Mouse (Mus musculus) naive thymus-derived CD4-positive, alpha-beta T cell, adult 2 months (primary cell): ENCODE data around the gene Ttyh2.
A peak's percentile ranks its signal among the peaks of the same experiment; 100 is the strongest.

Experiments
- DNase-seq: peaks from one replicate; pipeline ENCODE4 v3.0.0-alpha.2; 2011; ENCODE audit warnings: low read depth

Gene Ttyh2

DNA sequence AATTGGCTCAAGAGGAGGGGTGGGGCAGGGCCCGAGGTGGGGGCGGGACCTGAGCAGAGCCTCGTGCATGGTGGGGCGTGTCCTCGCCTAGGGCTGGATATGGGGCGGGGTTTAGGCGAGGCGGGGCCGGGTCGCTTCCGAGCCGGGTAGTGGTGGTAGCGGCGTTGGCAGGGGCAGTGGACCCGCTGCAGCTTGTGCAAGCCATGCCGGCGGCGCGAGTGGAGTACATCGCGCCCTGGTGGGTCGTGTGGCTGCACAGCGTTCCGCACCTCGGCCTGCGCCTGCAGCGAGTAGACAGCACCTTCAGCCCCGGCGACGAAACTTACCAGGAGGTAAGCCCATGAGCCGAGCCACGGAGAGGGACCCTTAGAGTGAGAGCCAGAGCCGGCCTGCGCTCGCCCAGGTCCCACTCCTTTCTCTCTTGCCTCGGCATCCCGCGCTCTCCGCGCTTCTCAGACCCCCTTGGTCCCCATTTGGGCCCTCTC, at the start of gene Ttyh2:
TSS of gene Ttyh2 (plus strand) at position 91 of the 485 bp plus-strand sequence.
- peak; percentile 71 for DNase-seq

DNA sequence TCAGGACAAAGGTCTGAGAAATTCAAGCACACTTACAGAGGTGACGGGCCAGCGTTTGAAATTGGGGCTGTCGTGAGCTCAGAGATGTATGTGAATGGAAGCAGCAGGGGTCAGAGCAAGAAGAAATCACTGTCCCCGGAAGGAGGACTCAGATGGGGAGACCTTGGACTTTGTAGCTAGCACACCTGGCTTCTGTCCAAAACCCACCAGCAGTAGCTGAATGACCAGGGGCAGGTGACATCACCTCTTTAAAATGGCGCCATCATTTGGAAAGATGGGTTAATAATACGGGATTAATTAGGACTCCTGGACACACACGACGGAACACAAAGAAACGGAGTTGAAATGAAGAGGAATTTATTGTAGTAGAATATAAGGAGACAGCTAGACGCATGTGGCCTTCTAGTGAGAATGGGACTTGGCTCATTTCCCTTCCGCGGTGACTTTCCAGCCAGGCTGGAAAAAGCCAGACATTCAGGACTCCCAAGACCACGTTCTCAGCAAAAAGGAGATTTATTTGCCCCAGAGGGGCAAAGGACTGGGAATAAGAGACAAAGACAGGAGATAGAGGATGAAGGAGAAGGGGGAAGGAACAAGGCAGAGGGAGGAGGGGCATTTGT, 49.0 kb upstream of the Ttyh2 start:
- DNase-seq, result no peak

DNA sequence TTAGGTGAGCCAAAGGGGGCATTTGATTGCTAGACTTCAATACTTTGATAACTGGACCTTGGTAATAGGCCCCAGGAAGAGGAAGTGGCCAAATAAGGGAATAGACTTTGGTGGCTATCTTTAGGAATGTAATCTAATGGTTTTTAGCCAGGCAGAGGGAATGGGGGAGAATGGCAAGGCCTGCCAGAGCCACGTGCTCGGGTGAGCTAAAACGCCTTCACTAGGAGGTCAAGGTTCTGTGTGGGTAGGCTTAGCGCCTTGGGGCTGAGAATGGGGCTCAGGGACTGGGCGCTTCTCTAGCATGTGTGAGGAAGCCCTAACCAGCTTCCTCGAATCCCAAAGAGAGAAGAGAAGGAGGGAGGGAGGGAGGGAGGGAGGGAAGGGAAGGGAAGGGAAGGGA, 48.2 kb upstream of the Ttyh2 start:
- no peak for DNase-seq

DNA sequence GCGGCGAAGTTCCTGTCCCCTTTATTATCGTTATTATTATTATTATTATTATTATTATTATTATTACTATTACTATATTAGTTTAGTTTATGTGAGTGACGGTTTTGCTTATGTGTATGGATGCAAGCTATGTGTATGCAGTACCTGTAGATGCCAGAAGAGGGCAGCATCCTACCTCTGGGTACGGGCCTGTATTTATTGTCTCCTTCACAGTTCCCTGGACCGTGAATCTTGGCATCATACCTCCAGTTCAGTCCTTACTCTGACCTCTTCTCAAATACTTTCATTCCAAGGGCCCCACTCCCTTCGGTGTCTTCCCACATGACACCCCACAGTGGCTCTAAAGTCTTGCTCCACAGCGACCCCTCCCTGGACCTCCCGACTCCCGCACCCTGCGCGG, 47.2 kb upstream of the Ttyh2 start:
- peak; percentile 8 for DNase-seq

DNA sequence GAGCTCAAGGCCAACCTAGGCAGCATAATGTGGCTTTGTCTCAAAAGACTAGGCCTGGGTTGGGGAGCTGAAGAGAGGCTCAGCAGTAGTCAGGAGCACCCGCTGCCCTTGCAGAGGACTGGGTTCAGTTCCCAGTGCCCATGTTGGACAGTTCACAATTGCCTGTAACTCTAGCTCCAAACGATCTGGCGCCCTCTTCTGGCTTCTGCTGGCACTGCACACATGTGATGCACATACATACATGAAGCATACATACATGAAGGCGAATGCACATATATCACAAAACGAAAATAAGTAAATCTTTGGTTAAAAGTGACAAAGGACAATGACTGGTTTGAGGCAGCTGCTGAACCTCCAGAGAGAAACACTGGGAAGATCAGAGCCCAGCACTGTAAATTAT, 45.2 kb upstream of the Ttyh2 start:
- DNase-seq, result peak; percentile 14

GRCm38 (mm10) chr11:114632266-114632665, 43.0 kb upstream of the Ttyh2 start:
- DNase-seq, result no peak

GRCm38 (mm10) chr11:114636292-114636691, 38.9 kb upstream of the Ttyh2 start:
- peak; percentile 86 for DNase-seq

DNA sequence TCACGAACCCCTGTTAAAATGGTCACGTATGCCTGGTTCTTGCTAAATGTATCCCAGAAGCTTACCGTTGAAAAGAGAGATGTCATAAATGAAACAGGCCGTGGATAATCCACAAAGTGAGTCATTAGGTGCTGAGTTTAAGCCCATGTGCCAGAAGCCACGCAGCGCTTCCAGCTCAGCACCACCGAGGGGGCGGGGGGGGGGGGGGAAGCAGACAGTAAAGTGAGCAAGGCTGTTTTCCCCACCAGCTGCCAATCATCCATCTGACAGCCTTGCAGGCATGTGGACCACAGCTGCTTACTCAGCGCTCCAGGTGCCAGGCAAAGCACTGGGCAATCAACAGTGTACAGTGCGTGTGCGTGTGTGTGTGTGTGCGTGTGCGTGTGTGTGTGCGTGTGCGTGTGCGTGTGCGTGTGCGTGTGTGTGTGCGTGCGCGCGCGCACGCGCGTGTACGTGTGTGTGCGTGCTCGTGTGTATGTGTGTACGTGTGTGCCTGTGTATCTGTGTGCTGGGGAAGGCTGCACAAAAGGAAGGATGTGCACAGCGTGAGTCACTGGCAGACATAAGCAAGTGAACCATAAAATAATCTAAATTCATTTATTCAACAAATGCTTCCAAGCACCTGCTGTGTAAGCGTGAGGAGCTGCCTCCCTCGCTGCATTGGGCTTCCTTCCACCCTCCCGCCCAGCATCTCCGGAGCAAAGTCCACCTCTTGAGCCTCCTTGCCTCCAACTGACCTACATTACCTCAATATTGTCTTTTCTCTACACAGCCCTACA, 38.3 kb upstream of the Ttyh2 start:
- DNase-seq, result peak; percentile 7

GRCm38 (mm10) chr11:114638647-114639290, 36.5 kb upstream of the Ttyh2 start:
- no peak for DNase-seq

GRCm38 (mm10) chr11:114639681-114640103, 35.5 kb upstream of the Ttyh2 start:
- no peak for DNase-seq

- no peak for DNase-seq
These were observed 34.6 kb upstream of the Ttyh2 start for GRCm38 (mm10) chr11:114640658-114641057.

DNA sequence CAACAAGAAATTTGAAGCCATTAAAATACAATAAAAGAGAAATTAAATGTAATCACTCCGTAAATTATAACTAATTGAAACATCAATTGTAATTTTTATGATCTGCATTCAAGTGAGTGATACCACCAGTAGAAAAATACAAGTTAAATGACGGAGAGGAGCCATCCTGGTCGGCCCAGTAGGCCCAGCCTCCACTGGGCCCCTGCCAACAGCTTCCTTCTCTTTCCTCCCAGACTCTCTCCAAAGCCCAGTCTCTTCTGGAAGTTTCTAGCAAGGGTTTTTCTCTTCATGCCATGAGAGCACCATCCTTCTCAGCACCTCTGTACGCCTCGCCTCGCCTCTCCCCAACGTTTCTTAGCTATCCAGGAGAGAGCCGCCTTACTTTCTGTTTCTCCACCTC, 34.1 kb upstream of the Ttyh2 start:
- DNase-seq, result no peak

DNA sequence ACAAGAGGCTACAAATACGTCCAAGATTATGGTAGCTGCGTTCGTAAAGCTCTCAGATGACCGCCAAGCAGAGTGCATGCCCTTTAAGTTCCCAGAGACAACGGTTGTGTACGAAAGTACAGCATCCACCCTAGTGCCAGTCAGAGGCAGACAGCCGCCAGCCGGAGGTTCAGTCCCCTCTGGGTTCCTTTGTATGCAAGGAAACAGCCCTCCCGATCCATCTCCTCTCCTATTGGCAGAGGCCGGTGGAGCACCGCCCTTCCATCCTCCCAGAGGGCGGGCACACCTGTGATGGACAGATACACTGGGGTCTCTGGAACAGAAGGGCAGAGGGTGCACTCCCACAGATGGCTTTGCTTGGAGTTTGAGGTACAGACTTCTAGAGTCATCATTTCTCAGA, 33.0 kb upstream of the Ttyh2 start:
- no peak for DNase-seq

GRCm38 (mm10) chr11:114642926-114643325, 32.3 kb upstream of the Ttyh2 start:
- DNase-seq, result no peak

- DNase-seq, result no peak
These were observed 31.1 kb upstream of the Ttyh2 start for GRCm38 (mm10) chr11:114644122-114644521.

GRCm38 (mm10) chr11:114649510-114649909, 25.7 kb upstream of the Ttyh2 start:
- peak; percentile 15 for DNase-seq

- no peak for DNase-seq
These were observed 22.7 kb upstream of the Ttyh2 start for GRCm38 (mm10) chr11:114652531-114652930.

GRCm38 (mm10) chr11:114653664-114654063, 21.6 kb upstream of the Ttyh2 start:
- DNase-seq, result no peak

GRCm38 (mm10) chr11:114654552-114654951, 20.7 kb upstream of the Ttyh2 start:
- peak; percentile 45 for DNase-seq

DNA sequence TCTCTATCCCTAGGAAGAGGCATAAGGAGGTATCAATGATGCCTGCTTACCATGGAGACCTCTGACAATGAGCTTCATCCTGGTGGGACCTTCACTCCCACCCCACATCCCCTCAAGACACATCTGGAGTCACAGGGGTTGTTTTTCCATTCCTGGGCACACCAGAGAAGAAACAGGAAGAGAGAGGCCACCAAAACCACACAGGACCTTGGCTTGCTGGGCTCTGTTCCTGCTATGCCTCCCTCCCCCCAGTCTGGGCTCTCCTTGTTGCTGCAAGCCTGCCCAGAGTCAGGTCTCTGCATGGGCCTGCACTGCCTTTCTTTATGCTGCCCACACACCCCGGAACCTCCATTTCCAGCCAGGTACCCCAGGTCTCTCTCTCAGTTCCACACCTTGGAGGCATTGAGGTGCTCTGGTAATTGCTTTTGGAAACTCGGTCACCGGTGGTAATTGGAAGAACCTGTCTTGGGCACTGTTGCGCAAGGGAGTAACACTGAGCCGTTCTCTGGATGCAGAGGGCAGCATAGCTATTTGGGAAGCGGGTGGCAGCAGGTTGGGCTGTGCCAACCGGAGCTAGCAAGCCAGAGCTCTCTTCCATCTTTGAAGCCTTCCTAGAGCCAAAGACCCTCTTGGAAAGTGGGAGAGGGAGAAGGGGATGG, 19.8 kb upstream of the Ttyh2 start:
- no peak for DNase-seq

DNA sequence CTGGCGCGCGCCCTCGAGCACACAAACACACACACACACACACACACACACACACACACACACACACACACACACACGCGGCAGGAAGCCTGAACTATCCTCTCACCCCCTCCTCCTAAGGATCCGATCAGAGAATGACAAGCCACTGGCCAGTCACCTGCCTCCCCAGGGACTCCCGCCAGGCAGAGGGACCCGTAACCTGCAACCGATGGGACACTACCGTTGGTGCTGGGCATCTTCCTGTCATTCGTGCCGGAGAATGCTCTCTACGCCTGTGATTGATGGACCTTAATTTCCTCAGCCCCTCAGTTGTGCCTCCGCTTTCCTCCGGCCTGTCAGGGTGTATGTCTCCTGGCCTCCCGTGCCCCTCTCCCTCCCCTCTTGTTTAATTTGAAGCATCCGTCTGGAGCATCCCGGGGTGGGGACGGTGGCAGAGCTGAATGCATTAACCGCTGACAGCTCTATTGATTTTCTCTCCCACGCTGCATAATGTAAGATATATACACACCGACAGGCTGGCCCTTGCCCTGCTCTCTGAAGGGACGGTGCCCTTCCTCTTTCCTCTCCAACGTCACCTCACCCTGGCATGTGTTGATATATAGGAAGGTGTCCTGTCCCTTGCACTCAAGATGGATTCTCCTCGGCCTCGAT, 18.1 kb upstream of the Ttyh2 start:
- DNase-seq, result no peak

DNA sequence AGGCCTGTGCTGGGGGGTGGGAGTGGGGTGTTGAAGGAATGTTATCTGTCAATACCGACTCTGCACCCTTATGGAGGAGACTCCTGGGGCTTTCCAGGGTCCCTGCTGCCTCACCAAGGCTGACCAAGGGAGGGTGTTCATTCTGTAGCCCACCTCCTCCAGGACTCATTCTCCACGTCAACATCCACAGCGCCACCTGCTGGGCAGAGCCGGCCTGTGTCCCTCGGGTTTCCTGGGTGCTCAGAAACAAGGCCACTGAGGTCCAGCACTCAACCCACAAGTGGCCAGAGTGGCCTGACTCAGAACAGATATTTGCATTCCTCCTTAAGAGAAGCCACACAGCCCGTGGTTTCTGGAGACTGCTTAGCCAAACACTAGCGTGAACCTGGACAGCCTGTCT, 17.5 kb upstream of the Ttyh2 start:
- peak; percentile 76 for DNase-seq
